Mouse (Mus musculus) left cerebral cortex, adult 9 months (tissue): Measurements from ENCODE around the gene Nusap1.
A peak's percentile ranks its signal among the peaks of the same experiment; 100 is the strongest.
"Not testable (repeated sequence)": the region's sequence is repeated elsewhere in the genome, so short reads cannot be mapped to it uniquely, and the experiment has no call there.

Experiments
- DNase-seq, 2 experiments: peaks; one replicate each; pipeline ENCODE4 v3.0.0; 2022; ENCODE audit warnings: low spot score in 2 of 2

Nusap1 gene

GRCm38 (mm10) chr2:119644254-119644653 lies 26.2 kb downstream of the Nusap1 start:
- no peak for DNase-seq

GRCm38 (mm10) chr2:119662220-119663182 lies 44.4 kb downstream of the Nusap1 start, which contains the start of gene Ndufaf1:
TSS of gene Ndufaf1 (minus strand) at chr2:119662827.
- DNase-seq, result peak; percentile 22 to 89

- DNase-seq, result not testable (repeated sequence)
Measured at GRCm38 (mm10) chr2:119665744-119666143, 47.6 kb downstream of the Nusap1 start.

DNA sequence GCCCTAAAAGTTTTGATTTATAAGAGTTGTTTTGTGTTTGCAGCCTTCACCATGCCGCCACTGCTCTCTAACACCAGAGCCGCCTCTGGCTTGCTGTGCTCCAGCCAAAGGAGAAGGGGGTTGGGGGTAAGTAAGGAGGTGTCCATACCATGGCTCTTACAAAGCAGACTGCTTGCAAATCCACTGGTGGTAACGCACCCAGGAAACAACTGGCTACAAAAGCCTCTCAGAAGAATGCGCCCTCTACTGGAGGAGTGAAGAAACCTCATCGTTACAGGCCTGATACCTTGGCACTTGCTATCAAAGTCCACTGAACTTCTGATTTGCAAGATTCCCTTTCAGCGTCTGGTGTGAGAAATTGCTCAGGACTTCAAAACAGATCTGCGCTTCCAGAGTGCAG lies 50.9 kb downstream of the Nusap1 start:
- DNase-seq, result no peak

DNA sequence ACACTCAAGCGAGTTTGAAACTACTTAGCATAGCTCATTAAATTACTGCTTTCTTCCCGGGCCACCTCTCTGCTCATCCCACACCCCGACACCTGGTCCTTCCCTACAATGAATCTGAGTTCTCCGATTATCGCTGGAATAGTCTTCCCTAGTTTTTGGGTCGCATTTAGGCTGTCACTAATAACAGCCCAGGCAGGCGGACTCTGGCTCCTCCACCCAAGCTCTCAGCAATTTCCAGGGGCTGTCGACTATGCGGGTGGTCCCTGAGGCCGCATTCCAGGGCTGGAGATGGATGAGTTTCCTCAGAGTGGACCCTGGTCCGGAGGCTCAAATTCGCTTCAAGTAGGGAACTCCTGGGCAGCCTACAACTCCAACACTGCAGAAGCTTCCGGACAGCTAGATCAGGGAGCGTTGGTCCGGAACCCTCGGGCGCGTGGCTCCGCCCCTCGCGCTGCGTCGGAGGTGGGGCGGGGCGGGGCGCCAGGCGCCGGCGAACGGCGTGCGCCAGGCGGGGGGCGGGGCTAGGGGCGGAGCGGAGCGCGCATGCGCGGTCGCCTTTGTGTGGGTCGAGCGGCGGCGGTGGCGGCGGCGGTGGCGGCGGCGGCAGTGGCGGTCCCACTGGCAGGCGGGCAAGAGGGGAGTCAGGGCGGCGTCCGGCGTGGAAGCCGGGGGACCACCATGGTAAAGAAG lies 56.6 kb downstream of the Nusap1 start, which contains the start of gene Rtf1:
Gene Rtf1, plus strand, starts transcription at position 544 of the 690 bp plus-strand sequence.
- peak; percentile 73 to 89 for DNase-seq

- DNase-seq, result peak in 1 of 2 experiments; percentile 12
Measured at GRCm38 (mm10) chr2:119675215-119675784, 57.2 kb downstream of the Nusap1 start.

- no peak for DNase-seq
Measured at GRCm38 (mm10) chr2:119675831-119676230, 57.7 kb downstream of the Nusap1 start.

- no peak for DNase-seq
Measured at GRCm38 (mm10) chr2:119683706-119684105, 65.6 kb downstream of the Nusap1 start.

DNA sequence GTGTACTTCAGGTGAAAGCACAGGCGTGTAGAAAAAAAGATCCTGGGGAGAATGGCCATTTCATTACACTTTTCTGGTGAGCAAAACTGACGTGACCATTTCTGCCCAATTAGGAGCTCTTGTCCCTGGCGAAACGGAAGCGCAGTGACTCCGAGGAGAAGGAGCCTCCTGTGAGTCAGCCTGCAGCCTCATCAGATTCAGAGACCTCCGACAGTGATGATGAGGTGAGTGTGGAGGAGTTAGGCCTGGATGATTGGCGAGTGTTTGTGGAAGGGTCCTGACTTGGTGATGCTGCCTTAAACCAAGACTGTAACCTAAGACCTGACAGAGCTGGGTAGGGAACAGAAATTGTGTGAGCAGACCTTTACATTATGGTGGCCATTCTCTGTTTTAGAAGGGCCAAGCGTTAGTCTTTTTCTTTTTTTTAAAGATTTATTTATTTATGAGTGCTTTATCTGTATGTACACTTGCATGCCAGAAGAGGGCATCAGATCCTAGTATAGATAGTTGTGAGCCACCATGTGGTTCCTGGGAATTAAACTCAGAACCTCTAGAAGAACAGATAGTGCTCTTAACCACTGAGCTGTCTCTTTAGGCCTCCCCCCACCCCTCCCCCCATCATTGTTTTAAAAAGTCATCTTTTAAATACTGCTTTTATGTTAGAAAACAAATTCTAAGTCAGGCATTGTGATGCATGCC lies 74.1 kb downstream of the Nusap1 start:
- no peak for DNase-seq

DNA sequence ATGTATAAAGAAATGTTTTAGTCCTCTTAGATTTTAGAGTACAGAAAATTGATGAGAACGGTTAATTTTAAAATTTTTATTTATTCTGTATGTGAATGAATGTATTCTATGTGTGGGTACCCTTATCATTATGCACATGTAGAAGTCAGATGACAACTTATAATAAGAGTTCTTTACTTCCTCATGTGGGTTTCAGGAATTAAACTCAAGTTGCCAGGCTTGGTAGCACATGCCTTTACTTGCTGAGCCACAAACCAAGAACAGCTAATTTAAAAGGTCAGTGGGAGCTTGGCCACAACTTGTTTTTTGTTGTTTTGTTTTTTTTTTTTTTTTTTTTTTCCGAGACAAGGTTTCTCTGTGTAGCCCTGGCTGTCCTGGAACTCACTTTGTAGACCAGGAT lies 76.7 kb downstream of the Nusap1 start:
- no peak for DNase-seq

GRCm38 (mm10) chr2:119696111-119696510 lies 78.0 kb downstream of the Nusap1 start:
- DNase-seq, result no peak

DNA sequence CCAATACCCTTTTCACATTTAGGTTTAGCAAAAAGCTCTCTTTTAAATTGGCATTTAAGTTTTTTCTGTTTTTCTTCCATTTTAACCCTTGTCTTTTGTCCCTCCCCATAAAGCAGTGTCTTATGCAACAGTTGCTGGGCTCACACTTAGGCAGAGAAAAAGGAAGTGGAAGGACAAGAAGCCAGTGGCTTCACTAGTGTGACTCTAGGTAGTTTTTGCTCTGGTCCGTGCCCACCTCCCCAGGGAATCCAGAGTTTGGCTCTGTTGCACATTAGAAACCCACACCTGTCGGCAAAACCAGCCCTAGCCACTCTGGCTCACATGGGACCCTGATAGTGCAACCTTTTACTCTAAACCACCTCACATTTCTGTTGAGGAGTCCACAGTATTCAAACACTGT lies 80.4 kb downstream of the Nusap1 start:
- no peak for DNase-seq

GRCm38 (mm10) chr2:119699962-119700361 lies 81.9 kb downstream of the Nusap1 start:
- DNase-seq, result no peak
